Mouse (Mus musculus) cerebellum, postnatal 14 days (tissue): Measurements from ENCODE around the gene Rara.

ENCODE experiments used
- DNase-seq, 2 experiments: peaks; one replicate each; pipeline ENCODE4 v3.0.0; 2021; ENCODE audit warnings: mixed read lengths in 2 of 2

The Rara gene

GRCm38 (mm10) chr11:98953835-98954320, 26.3 kb downstream of the Rara start:
- DNase-seq, result peak in 1 of 2 experiments; percentile 25

- peak; percentile 80 to 92 for DNase-seq
Measured at GRCm38 (mm10) chr11:98954373-98954772, 26.8 kb downstream of the Rara start.

- DNase-seq, result no peak
Measured at GRCm38 (mm10) chr11:98954801-98955706, 27.4 kb downstream of the Rara start.

- DNase-seq, result peak; percentile 31 to 52
Measured at GRCm38 (mm10) chr11:98955707-98956235, 28.2 kb downstream of the Rara start.

GRCm38 (mm10) chr11:98956340-98956739, 28.7 kb downstream of the Rara start:
- no peak for DNase-seq

GRCm38 (mm10) chr11:98959437-98960312, 32.1 kb downstream of the Rara start:
- DNase-seq, result peak; percentile 36 to 38

- peak; percentile 30 to 44 for DNase-seq
Measured at GRCm38 (mm10) chr11:98960313-98960906, 32.8 kb downstream of the Rara start.

GRCm38 (mm10) chr11:98961051-98961592, 33.5 kb downstream of the Rara start:
- peak in 1 of 2 experiments; percentile 35 for DNase-seq

GRCm38 (mm10) chr11:98961766-98962165, 34.1 kb downstream of the Rara start:
- no peak for DNase-seq

- DNase-seq, result no peak
Measured at GRCm38 (mm10) chr11:98962421-98963095, 34.9 kb downstream of the Rara start.

GRCm38 (mm10) chr11:98963191-98964021, 35.8 kb downstream of the Rara start:
- peak; percentile 49 to 61 for DNase-seq

GRCm38 (mm10) chr11:98964201-98964615, 36.6 kb downstream of the Rara start:
- DNase-seq, result no peak

GRCm38 (mm10) chr11:98964616-98965415, 37.2 kb downstream of the Rara start:
- peak; percentile 49 to 54 for DNase-seq

GRCm38 (mm10) chr11:98965416-98966077, 37.9 kb downstream of the Rara start:
- DNase-seq, result peak in 1 of 2 experiments; percentile 21

GRCm38 (mm10) chr11:98966499-98967141, 39.0 kb downstream of the Rara start:
- DNase-seq, result peak; percentile 76 to 82

GRCm38 (mm10) chr11:98968079-98968478, 40.5 kb downstream of the Rara start:
- DNase-seq, result peak in 1 of 2 experiments; percentile 21

- DNase-seq, result peak; percentile 2 to 17
Measured at GRCm38 (mm10) chr11:98968716-98969495, 41.3 kb downstream of the Rara start.

GRCm38 (mm10) chr11:98969496-98969927, 41.9 kb downstream of the Rara start:
- peak; percentile 27 to 29 for DNase-seq
